Mouse (Mus musculus) 416B (cell line): Measurements from ENCODE around the gene Rragc.
A peak's percentile ranks its signal among the peaks of the same experiment; 100 is the strongest.

ENCODE experiments used
- DNase-seq: peaks from one replicate; pipeline ENCODE4 v3.0.0; 2011; ENCODE audit warnings: low read depth

The Rragc gene

DNA sequence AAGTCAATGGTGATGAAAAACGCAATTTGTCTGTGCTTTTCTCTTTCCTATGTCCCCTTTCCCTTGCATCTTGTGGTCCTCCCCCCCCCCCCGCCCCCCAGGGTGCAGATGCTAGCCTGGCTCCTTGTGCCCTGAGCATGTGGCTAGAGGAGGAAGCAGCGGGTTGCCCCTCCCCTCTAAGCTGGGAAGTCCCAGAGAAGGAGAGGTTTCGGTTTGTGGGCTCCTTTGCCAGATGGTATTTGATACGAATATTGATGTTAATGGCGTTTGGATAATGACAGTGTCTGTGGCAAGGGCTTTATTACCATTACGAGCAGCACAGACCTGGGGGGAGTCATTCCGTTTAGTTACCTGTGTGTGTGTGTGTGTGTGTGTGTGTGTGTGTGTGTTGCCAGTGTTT is 34.8 kb downstream of the Rragc start:
- DNase-seq, result peak; percentile 44

- DNase-seq, result peak; percentile 36
Measured at GRCm38 (mm10) chr4:123956703-123957491, 39.7 kb downstream of the Rragc start.

DNA sequence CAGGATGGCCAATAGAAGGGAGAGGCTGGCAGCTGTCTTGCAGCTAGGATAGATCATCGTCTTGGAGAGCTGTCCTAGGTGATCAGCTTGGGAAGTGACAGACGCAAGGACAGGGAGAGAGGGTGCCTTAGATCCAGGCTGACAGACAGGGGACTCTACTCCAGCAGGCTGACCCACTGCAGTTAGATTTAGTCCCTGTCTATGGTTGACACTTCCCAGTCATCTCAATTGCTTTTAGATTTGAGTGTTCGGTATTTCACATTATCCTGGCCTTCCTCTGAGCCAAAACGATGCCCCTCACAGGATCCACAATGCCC is 40.2 kb downstream of the Rragc start:
- DNase-seq, result no peak

- no peak for DNase-seq
Measured at GRCm38 (mm10) chr4:123957891-123958290, 40.6 kb downstream of the Rragc start.

DNA sequence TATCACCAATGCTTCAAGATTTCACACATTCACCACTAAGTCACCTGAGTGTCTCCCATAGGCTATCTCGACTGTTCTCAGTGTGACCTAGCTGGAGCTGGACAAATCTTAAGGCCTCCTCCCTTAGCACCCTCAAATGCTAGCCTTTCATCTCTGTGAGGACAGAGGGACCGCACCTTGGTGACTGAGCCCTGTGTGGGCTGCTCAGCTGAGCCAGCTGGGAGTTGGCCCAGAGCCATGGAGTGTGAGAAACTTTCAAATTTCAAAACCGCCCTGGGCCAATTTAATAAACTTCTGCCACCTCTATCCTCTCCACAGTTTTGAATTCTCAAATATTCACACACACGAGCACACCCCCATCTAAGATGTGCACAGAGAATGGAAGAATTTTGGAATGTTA is 43.7 kb downstream of the Rragc start:
- DNase-seq, result no peak

DNA sequence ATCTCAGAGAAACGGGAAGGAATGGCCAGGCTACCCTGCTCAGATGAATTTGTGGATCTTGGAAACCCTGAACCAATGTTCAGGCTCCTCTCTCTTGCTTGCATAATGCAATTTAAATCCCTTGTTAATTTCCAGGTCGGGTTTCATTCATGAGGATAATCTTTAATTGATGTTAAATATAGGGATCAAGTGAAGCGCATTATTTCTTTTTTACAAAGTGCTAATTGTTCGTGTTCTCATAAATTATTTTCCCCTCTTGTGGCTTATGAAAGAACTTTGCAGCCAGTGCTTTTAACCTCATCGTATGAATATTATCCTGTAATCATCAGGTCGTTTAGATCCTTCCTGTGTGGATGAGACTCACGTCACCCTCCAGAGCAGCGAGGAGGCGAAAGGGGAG is 45.5 kb downstream of the Rragc start:
- DNase-seq, result no peak

DNA sequence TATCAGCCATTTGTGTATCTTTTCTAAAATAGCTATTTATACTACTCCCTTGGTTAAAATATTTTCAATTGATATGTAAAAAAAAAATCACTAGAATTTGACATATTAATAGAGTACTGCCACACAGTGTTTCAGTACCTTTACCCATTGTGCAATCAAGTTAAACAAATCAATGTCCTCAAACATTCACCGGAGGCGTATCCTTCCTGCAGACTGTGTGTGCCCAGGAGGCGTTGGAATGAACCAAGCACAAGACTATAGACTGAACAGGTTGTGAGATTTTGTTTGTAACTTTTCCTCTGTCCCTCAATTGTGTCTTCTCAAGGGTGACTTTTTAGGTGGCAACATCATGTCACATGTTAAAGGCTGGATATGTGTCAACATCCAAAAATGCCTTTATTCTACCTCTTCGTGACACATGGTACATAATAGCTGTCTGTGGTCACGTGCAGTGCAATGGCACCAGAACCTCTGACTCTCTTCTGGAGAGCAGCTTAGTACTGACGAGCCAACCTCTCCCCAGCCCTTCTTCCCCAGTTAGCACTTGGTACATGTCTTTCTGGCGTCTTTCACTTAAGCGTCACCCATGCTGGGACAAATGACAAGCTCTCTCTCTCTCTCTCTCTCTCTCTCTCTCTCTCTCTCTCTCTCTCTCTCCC is 51.5 kb downstream of the Rragc start:
- no peak for DNase-seq

- DNase-seq, result no peak
Measured at GRCm38 (mm10) chr4:123969458-123969857, 52.2 kb downstream of the Rragc start.

GRCm38 (mm10) chr4:123971059-123971458 is 53.8 kb downstream of the Rragc start:
- DNase-seq, result peak; percentile 5

- DNase-seq, result no peak
Measured at GRCm38 (mm10) chr4:123972423-123973049, 55.3 kb downstream of the Rragc start.

- DNase-seq, result no peak
Measured at GRCm38 (mm10) chr4:123982105-123982504, 64.9 kb downstream of the Rragc start.
